Mouse (Mus musculus) monocyte, adult 2 months (primary cell): ENCODE data around the gene Lcmt1.
A peak's percentile ranks its signal among the peaks of the same experiment; 100 is the strongest.

Experiments
- DNase-seq, 2 experiments: peaks; one replicate each; pipeline ENCODE4 v3.0.0; 2022; ENCODE audit warnings: low spot score in 2 of 2, low read depth in 1 of 2

Lcmt1 gene

GRCm38 (mm10) chr7:123359101-123359500, 10.5 kb upstream of the Lcmt1 start:
- no peak for DNase-seq

DNA sequence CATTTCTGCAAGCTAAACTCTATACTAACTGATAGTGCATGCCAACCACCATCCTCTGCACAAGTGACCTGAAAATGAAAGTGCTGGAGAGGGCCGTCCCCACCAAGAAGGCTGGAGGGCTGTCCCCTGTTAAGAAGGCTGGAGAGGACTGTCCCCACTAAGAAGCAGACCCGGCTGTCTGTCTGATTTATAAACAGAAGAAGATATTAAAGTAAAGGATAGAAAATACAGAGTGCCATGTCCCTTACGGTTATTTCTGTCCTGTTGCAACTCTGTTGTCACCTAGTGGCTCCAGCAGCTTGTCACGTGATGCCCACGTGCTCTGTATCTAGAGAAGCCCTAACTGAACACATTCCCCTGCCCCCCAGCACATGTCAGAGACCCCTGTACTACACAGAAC, 9.4 kb upstream of the Lcmt1 start:
- DNase-seq = no peak

DNA sequence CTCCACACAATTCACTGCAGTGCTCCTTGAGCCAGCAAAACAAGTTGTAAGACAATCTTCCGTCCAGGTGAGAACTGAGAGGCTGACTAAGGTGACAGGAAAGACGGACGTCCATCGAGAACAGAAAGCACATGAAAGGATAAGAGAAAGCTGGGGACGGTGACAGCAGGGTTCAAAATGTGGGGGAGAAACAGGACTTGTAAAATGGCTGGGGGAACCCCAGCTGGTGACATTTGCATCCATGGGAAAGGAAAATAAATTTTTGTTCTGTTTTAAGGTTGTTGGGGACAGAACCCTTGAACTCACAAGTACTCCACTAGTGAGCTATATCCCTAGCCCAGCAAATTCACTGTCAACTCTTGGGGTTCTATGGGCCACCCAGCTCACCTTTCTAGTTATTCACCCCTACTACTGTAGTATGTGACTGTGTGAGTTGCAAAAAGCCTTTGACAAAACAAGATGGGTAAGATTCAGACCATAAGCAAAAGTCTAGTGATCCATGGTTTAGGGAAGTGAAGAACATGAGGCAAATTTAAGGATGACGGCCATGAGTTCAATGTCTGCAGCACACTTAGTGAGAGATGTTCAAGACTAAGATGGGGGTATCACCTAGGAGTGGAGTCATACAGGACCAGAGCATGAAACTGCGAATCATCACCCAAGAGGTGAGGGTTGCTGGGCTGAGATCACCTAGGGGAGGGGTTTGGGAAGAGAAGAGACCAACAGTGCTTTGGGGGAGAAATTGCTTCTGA, 8.2 kb upstream of the Lcmt1 start:
- no peak for DNase-seq

GRCm38 (mm10) chr7:123362806-123363205, 6.8 kb upstream of the Lcmt1 start:
- DNase-seq = no peak

GRCm38 (mm10) chr7:123363971-123364370, 5.6 kb upstream of the Lcmt1 start:
- DNase-seq = no peak

DNA sequence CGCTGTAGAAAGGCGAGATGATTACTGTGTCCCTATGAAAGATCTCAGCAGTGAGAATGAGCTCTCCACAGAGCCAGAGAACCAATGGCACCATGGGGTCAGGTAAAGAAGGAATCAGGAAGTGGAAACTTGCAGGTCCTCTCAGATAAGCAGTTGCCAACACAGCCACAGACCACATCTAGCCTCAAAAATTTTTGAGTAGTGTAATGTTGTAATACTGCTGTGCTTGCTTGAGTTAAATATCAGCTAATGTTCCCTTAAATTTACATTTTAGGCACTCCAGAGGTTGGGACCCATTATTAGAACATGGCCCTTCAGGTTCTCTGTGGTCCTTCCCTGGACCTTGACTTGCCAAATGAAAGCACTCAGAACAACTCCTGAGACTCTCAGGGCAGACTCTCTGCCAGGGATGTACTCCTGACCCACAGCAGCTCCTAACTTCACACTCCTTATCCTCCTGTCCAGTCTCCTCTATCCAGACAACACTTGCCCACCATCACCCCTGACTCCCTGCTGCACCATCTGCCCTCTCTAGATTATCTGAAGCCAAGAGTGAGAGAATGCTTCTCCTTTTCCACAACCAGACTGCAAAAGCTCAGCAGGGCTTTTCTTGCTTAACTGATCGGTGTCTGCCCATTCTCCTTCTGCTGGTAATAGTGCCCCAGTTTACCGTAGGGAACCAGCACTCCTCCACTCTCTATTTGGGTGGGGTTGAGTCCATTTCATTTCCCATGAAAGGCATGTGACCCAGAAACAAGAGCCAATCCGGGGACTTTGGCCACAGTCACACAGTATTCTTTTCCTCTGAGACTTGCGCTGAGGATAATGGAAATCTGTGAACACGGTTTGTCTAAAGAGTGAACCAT, 3.5 kb upstream of the Lcmt1 start:
- no peak for DNase-seq

GRCm38 (mm10) chr7:123366806-123367205, 2.8 kb upstream of the Lcmt1 start:
- DNase-seq = no peak

DNA sequence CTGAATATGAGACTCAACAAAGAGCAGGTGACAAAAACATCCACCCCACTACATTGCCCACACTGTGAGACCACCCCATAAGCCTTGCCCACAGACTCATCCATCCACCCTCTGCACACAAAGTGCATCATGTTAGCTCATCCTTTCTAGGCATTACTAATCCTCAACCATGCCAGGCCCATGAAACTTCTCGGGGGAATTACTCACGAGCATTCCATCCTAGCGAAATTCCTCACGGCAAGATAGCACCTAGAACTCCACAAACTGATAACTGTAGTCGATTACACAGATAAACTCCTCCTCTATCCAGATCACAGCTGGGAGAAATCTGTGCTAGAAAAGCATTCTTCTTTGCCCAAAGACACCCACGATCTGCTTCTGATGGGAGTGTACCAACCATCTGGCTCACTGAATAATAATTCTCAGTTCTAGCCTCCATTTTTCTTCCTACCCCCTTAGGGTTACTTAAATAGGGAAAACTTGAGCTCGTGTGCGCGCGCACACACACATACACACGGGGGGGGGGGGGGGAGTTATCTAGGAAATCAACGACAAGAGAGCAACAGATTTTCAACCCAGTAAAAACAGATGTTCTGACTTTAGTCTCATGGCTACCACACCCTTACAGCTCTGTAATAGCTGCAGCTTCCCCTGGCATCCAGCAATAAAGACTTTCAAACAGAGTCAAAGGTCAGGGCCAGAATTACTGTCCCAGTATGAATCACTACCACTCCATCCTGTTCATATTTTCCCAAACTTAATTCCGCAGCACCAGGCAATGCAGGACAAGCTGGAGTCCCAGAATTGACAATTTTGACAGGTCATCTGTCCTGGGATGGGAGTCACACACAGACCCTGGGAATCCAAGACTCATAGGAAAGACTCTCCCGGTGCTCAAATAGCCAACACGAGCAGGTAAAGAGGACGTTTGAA, 2.1 kb upstream of the Lcmt1 start:
- DNase-seq = no peak

DNA sequence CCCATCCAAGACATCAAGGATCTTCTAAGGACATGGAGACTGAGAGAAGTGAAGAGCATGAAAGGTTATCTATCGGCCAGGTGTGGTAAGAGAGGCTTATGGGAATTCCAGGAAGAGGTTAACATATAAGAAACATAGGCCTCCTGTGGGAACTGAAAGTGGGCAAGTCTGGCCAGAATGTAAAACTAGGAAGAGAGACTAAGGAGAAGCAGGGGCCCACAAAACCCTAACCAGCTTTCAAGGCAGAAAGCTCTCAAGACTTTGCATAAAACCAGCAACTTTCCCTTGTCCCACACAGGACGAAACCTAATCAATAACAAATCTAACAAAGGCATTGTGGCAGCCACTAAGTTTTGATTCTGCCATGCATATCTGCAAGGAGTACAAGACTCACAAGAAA, 1.4 kb upstream of the Lcmt1 start:
- DNase-seq = no peak

GRCm38 (mm10) chr7:123368778-123369746, 522 bp upstream of the Lcmt1 start:
- DNase-seq = no peak

GRCm38 (mm10) chr7:123370700-123371099, 1.1 kb downstream of the Lcmt1 start:
- no peak for DNase-seq

DNA sequence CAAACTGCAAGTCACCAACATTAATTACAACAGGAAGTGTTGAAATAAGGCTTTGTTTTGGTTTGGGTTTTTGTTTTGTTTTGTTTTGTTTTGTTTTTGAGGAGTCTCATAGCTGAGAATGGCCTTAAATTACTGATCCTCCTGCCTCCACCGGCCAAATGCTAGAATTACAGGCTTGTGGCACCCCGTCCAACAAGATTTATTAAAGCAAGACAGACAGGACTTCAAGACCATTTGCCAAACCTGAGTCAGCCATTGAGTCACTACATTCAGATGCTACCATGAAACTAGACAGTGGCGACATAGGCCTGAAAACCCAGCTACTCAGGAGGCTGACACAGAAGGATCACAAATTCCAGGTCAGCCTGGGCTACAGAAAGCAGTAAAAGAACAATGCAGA, 1.9 kb downstream of the Lcmt1 start:
- peak in 1 of 2 experiments; percentile 29 for DNase-seq

DNA sequence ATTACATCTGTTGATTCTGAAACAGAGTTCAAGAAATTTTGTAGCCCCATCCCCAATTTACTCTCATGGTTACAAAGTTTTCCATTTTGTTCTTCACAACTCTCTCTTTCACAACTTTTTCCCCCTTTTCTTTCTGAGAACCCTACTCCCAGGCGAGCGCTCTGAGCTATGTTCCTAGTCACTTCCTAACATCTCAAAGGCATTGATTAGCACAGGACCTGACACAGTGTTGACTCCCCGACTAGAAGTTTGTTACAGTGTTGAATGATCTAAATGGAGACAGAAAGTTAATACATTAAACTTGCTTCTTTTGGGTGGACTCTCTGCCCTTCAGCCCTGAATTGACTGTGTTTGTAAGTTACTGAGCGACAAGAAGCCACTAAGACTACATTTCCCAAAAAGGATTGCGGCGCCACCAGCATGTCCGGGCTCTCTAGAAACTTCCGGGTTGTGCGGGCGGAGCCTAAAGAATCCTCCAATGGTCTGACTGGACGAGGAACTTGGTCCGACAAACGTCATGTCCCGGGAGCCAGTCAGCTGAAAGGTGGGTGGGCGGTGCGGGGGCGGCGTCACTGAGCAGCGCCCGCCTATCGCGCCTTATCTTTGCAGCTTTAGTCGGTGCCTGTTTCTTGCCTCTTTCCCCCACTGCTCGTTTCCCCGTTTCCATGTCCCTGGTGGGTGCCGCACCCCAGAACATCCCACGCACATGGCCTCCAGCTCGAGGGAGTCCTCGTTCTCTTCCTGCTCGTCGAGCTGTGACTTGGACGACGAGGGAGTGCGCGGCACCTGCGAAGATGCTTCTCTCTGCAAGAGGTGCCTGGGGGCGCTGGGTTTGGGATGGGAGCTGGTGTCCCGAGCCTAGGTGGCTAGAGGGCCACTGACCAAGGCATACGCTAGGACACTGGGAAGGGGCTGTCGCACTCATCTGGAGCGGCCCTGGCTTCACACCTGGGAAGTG, 8.1 kb downstream of the Lcmt1 start:
- peak; percentile 86 to 88 for DNase-seq

GRCm38 (mm10) chr7:123385693-123386407, 16.3 kb downstream of the Lcmt1 start:
- no peak for DNase-seq

DNA sequence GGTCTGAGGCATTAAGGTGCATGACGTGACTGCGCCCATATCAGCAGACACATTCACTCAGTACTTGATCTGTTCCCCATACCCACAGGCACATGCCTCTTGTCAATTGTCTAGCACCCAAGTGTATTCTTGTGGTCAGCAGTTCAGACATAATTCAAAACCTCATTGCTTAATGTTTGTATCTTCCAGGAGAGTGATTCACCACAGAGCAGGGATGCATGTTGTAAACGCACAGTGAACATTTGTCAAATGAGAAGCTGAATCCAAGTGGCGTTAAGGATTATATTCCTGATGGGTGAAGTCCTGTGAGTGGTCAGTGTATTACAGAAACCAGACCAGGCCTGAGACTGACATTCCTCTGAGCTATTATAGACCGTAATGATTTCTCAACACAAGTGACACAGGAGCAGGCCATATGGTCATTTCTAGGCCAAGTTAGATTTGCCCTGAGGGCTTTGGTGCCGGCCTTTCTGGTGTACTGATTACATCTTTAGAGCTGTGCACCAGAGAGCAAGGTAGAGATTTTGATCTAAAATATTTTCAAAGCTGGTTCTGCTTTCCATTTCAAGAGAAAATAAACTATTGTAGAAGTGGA, 20.2 kb downstream of the Lcmt1 start:
- no peak for DNase-seq

DNA sequence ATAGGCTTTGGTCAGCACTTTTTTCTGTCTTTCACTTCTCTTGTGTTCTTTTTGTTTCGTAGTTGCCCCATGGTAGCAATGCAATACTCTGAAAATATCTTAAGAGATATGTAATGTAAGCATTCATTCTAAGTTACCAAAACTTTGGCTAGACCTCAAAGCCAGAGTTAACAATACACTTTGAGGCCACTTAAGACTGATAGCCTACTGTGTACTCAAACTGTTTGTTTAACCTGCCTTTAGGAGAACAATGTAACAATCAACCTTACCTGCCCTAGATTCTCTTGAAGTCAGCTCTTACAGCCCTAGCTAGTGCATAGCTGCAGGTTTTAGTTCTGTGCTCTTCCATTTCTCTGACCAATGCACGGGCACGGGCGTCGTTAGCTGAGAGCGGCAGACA, 24.7 kb downstream of the Lcmt1 start:
- no peak for DNase-seq

- no peak for DNase-seq
Measured at GRCm38 (mm10) chr7:123396900-123397299, 27.3 kb downstream of the Lcmt1 start.

DNA sequence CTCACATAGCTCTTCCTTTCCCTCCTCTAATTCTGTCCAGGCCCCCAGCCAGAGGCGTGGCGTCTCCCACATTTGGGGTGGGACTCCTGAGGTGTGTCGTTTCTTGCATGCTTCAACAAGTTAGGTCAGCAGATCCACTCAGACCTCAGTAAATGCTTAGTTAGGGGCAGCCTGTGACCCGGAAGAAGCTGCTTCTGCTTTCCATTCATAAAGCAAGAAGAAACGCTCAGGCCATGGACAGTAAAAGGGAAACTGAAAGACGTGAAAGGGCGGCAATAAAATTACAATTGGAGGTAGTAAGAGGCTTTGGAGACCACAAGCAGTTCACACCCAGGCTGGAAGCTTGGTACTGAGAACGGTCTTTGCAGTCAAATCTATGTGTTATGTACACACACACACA, 27.8 kb downstream of the Lcmt1 start:
- peak in 1 of 2 experiments; percentile 25 for DNase-seq
